Mouse (Mus musculus) kidney, adult 11 months (tissue): ENCODE measurements at regions not wholly inside any gene's neighbourhood (a gene's known extent, or its start where the extent isn't known, plus 50 kb on each side); places are given as distances from the start of the nearest gene placed in this dataset.

Experiments
- DNase-seq: peaks from one replicate; pipeline ENCODE4 v3.0.0; 2022

DNA sequence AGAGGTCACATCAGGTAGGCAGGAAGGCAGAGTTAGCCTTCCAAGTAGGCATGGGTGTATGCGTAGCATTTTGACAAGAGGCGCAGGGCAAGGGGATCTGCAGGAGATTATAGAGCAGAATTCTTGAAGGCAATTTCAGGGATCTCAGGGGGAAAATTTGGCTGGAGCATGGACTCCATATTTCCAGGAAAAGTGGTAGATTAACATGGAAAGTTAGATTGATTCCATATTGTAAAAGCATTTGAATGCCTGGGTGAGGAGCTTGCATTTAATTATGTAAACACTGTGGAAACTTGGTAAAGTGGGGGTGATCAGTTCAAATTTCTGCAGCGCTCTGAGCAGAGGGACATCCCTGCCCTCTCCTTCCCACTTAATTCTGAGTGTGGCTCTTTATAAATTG lies 146.7 kb downstream of the Pax3 start:
- no peak for DNase-seq

- DNase-seq = no peak
These were observed 164.6 kb downstream of the Pax3 start for GRCm38 (mm10) chr1:78032336-78032735.

GRCm38 (mm10) chr1:78021766-78022165 lies 175.2 kb downstream of the Pax3 start:
- no peak for DNase-seq

- no peak for DNase-seq
These were observed 175.9 kb downstream of the Pax3 start for GRCm38 (mm10) chr1:78021014-78021413.

- no peak for DNase-seq
These were observed 178.9 kb downstream of the Pax3 start for GRCm38 (mm10) chr1:78017949-78018617.

DNA sequence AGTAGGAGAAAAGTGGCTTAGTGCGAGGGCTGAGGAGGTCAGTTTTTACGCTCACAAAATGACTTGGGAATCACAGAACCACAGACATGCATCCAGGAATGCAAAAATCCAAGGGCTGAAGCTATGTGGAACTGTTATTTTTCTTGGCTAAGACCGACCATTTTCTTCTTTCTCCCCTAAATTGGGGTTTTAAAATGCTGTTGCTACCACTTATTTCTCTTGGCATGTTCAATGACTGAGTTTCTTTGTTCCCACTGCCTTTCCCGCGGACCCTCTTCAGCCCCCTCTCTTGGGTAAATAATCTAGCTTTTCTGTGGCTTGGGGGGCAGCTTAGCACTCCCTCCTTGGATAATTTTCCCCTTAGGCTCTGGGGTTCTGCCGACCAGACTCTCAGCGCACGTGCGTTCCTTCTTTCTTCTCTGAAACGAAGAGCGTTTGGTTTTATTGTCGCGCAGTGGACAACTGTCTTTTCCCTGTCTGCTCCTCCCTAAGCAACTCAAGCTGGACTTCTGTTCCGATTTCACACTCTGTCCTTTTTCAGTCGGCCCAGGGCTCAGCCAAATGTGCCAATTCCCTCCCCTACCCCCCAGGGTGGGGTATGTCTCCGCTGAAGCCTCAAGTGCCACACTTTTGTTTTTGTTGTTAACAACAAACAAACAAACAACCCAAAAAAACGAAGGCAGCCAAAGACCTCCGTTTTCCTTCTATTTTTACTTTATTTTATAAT lies 180.2 kb downstream of the Pax3 start:
- no peak for DNase-seq

DNA sequence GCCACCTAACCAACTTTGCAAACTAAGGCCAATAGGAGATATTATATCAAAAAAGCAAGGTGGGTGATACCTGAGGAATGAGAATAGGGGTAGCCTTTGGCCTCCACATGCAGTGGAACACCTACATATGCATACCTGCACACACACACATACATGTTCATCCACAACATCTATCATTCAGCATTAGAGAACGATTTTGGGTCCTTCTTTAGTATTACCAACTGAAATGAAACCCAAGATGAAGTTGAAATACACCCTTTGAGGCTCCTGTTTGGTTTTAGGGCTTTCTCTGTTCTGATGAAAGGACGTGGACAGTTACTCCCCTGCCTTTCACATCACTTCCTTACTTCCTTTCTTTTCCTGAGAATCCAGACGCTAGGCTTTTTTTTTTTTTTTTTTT lies 180.9 kb downstream of the Pax3 start:
- DNase-seq = no peak

- no peak for DNase-seq
These were observed 183.5 kb downstream of the Pax3 start for GRCm38 (mm10) chr1:78013396-78013795.

GRCm38 (mm10) chr1:78008811-78009410 lies 188.0 kb downstream of the Pax3 start:
- DNase-seq = peak; percentile 9

DNA sequence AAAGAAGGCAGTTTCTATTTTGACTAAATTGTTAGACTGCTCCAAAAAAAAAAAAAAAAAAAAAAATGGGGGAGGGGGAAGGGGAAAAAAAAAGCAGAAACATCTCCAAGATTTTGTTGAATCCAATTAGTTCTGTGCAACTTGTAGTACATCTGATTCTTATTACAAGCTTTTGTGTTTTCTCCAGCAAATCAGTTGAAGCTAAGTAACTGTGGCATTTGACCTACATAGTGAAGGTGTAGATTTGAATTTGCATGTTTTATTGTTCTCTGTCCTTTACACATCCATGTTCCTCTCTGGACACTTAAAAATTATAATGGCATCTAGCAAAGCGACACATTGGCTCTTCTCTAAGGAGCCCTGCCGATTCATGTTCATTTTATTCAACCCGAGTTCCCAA lies 192.6 kb downstream of the Pax3 start:
- no peak for DNase-seq

DNA sequence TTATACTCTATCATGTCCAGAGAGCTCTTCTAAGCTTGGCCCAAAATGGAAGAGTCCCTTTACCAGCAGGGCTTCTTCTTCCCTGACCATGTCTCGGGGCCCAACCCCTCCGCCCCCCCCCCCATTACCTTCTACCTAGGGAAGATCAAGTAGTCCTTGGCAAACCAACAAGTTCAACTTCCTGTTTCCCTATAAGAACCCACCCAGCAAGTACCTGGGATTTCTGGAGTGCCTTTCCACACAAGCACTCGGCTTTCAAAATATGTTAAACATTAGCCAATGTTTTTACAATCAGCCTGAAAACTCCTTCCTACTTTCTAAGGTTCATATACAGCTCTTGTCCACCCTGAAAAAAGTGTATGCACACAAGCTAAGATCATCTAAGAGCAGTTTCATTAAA lies 198.2 kb downstream of the Pax3 start:
- no peak for DNase-seq

- DNase-seq = no peak
These were observed 215.4 kb downstream of the Pax3 start for GRCm38 (mm10) chr1:77981528-77981927.

- DNase-seq = peak; percentile 19
These were observed 218.2 kb downstream of the Pax3 start for GRCm38 (mm10) chr1:77978696-77979095.

DNA sequence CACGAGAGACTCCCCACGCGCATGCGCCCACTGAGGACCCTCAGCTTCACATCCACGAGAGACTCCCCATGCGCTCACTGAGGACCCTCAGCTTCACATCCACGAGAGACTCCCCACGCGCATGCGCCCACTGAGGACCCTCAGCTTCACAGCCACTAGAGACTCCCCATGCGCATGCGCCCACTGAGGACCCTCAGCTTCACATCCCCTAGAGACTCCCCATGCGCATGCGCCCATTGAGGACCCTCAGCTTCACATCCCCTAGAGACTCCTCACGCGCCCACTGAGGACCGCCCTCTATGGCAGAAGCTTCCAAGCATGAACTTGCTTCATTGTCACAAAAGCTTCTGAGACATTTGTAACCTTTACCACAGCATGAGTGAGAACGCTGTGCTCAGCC lies 221.0 kb downstream of the Pax3 start:
- DNase-seq = no peak

DNA sequence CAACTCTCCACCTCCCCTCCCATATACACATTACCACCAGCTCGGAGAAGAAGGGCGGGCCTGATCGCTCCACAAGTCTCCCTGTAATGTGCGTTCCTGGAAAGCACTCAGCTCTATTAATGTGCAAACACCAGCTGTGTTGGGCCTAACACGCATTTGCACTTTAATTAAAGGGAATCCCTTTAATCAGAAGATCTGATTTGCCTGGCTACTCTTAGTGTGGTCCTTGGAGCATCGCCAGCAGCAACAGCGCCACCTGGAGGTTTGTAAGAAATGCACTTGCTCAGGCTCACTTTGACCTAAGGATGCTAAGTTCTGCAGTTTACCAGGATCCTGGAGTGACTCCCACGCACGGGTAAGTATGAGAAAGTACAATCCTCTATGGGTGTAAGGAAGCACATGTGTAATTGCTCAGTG lies 224.6 kb downstream of the Pax3 start:
- DNase-seq = peak; percentile 12

- peak; percentile 72 for DNase-seq
These were observed 232.1 kb downstream of the Pax3 start for GRCm38 (mm10) chr1:77964656-77965335.

- no peak for DNase-seq
These were observed 237.6 kb downstream of the Pax3 start for GRCm38 (mm10) chr1:77959309-77959708.

- no peak for DNase-seq
These were observed 239.7 kb downstream of the Pax3 start for GRCm38 (mm10) chr1:77957156-77957767.

- no peak for DNase-seq
These were observed 249.0 kb downstream of the Pax3 start for GRCm38 (mm10) chr1:77947894-77948293.

GRCm38 (mm10) chr1:77944327-77944645 lies 252.6 kb downstream of the Pax3 start:
- no peak for DNase-seq

DNA sequence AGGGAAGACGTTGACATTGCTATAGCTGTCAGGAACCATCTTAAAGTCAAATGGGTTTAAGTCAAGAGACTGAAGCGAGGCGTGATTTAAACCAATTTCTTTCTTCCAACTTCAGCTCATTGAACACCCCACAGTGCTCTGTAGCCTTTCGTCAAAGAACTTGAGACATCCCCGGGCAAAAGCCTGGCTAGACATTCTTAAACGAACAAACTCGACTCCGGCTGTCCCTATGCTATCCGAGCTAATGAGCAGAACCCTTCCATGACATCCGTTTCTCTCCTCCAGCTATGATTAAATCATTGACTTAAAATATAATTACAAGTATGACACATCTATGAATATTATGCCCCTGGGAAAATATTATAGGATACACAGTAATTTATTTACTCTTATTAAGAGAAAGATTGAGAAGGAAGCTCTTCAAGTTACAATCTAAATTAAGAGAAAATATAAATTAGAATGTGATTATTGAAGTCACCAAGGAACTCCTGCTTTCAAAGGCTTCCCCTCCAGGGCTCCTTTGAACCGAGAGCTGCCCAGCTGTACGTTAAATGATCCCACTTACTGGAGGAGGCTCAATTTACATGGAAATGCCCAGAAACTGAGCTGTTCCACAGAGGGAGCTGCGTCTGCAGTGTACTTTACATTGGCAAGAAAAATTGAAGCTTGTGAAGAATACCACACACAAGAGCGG lies 253.2 kb downstream of the Pax3 start:
- DNase-seq = no peak

GRCm38 (mm10) chr1:77943101-77943500 lies 253.8 kb downstream of the Pax3 start:
- no peak for DNase-seq
